Mouse (Mus musculus) spleen, postnatal 14 days (tissue): Measurements from ENCODE around the gene Got2.

Source experiments
- DNase-seq, 2 experiments: peaks; one replicate each; pipeline ENCODE4 v3.0.0; 2021 to 2022; ENCODE audit warnings: low spot score in 2 of 2

Gene Got2

GRCm38 (mm10) chr8:95888285-95889136 is at the start of gene Got2:
Gene Got2, minus strand, starts transcription at chr8:95888547.
- peak; percentile 82 to 87 for DNase-seq

- no peak for DNase-seq
Measured at GRCm38 (mm10) chr8:95932841-95933240, 44.5 kb upstream of the Got2 start.

- no peak for DNase-seq
Measured at GRCm38 (mm10) chr8:95929821-95930220, 41.5 kb upstream of the Got2 start.

- no peak for DNase-seq
Measured at GRCm38 (mm10) chr8:95916106-95916505, 27.8 kb upstream of the Got2 start.

GRCm38 (mm10) chr8:95914905-95915643 is 26.7 kb upstream of the Got2 start:
- peak; percentile 22 to 50 for DNase-seq

DNA sequence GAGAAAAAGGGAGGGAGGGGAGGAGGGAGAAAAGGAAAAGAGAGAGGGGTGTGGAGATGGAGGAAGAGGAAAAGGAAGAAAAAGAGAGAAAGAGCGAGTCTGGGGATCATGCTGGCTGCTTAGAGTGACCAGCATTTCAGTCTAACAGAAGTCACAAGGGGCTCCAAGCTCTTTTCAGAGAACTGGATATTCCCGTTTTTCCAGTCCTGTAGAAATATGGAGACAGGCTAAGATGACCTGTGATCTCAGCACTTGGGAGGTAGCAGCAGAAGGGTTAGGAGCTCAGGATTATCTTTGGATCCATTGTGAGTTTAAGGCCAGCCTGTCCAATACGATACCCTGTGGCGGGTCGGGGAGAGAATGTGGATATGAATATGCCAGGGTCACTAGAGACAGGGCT is 22.9 kb upstream of the Got2 start:
- no peak for DNase-seq

DNA sequence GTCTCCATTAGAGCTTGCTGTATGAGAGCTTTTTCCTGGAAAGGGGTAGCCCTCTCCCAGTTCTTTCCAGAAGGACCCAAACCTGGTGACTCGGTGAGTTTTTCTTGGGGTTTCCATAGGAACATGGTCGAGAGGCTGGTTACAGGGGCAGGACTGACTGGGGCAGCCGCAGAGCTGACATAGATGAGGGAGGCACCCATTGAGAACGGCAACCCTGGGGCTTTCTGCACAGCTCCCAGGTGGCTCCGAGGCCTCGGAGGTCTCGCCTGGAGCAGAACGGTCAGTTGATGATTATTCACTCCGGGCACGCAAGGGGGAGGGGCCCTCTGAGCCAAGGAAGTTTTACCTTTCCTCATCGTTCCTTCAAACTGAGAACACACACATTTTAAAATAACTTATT is 19.5 kb upstream of the Got2 start:
- DNase-seq: no peak

- no peak for DNase-seq
Measured at GRCm38 (mm10) chr8:95906738-95907137, 18.4 kb upstream of the Got2 start.

GRCm38 (mm10) chr8:95901864-95902263 is 13.5 kb upstream of the Got2 start:
- DNase-seq: no peak

- no peak for DNase-seq
Measured at GRCm38 (mm10) chr8:95893701-95894100, 5.4 kb upstream of the Got2 start.

GRCm38 (mm10) chr8:95887578-95888284 is 616 bp downstream of the Got2 start:
- DNase-seq: peak; percentile 36 to 53

DNA sequence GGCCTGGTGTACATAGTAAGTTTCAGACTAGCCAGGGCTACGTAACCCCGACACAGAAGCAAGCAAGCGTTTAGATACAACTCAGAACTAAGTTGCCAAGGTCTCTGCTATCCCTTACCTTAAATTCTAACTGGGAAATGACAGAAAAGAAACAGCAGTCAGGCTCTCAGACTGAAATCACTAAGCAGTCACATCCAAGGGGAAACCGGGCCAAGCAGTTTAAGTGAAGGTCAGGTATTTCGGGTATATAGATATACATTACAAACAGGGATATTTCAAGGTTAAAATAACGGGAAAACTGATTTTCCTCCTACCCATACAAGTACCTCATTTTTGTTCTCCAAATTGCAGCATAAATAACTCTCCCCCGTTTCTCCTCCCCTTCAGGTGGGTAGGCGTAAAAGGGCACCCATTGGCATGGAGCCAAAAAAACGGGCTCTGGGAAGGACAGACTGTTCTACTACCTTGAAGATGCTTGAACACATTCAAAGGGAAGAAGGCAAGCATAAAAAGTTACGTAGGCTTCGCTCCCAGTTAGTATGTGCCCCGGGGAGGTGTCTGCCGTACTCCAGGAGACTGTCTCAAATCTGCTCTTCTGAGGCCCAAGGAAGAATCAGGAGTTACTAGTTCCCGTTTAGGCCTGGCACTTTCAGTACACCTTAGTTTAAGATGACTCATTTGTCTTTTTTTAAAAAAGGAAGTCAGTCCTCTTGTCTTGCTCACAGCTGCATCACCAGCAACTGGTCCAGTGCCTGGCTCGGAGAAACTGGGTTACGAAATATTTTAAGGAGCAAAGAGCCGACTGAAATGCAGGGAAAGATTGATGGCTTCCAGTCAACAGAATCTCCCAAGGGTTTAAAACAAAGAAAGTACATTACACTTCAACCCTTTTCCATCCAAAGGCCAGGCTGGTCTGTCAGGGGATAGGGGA is 1.4 kb downstream of the Got2 start:
- DNase-seq: peak in 1 of 2 experiments; percentile 1

DNA sequence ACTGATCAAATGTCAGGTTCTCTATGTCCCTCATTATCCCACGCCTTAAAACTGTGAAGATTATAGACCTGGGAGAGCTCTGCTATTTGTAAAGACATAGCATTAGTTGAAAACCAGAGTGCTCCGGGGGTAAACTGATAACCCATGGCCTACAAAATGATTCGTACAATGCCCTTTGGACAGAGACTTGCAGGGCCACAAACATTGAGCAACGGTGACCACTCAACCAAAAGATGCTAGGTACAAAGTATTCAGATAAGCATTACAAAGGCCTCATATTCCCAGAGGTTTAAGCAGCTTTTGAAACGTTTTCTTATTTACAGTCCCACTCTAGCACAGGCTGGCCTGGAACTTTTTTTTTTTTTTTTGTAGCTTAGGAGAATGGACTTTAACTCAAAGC is 2.4 kb downstream of the Got2 start:
- no peak for DNase-seq

DNA sequence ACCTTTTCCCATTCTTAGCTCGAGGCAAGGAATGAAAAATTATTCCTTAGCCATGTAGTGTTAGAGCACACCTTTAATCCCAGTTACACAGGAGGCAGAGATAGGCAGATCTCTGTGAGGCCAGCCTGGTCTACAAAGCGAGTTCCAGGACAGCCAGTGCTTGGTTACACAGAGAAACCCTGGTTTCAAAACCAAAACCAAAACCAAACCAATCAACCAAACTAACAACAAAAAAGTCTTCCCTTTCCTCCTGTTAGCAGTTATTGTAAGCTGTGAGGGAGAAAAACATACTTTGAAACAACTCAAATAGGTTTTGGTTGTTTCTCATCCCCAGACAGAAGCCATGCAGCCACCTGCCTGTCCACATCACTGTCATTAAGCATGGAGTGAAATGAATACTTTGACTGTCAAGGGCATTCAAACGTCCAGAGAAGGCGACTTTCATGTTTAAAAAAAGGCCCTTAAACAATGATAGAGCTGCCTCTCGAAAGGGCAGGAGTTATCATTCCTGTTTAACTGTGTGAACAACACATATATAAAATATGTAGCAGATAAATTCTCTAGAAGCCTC is 3.0 kb downstream of the Got2 start:
- no peak for DNase-seq

- no peak for DNase-seq
Measured at GRCm38 (mm10) chr8:95884491-95884890, 3.9 kb downstream of the Got2 start.

GRCm38 (mm10) chr8:95882191-95882590 is 6.2 kb downstream of the Got2 start:
- no peak for DNase-seq

DNA sequence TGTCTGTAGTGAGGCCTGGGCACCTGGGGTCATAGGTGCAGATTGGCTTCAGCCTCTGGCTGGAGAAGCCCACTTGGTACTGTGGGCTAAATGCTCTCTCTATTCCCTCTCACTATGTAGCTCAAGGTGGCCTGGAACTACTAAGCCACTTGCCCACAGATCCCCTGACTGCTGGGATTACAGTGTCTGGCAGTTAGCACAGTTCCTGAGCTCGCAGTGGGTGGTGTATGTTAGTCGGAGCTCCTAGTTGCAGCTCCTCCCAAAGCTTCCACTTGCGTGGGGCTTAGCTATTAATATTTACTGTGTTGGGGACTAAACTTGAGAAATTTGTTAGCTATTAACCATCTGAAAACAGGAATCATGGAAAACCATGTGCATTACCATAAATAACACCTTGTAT is 6.8 kb downstream of the Got2 start:
- no peak for DNase-seq

DNA sequence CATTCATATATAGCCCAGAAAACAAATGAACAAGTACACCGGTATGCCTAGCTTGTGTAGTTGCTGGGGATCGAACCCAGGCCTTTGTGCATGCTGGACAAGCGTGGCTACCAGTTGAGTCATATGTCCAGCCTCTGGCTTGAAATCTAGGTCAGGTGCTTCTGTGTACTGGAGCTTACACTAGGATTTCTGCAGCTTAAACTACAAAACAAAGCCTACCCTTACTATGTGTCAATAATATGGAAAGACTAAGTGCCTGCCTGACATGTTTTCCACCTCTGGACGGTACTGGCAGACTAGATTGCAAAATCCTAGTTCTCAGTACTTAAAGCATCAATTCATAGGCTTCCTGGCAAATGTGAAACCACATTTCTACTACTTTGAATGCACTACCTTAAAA is 8.5 kb downstream of the Got2 start:
- DNase-seq: no peak

DNA sequence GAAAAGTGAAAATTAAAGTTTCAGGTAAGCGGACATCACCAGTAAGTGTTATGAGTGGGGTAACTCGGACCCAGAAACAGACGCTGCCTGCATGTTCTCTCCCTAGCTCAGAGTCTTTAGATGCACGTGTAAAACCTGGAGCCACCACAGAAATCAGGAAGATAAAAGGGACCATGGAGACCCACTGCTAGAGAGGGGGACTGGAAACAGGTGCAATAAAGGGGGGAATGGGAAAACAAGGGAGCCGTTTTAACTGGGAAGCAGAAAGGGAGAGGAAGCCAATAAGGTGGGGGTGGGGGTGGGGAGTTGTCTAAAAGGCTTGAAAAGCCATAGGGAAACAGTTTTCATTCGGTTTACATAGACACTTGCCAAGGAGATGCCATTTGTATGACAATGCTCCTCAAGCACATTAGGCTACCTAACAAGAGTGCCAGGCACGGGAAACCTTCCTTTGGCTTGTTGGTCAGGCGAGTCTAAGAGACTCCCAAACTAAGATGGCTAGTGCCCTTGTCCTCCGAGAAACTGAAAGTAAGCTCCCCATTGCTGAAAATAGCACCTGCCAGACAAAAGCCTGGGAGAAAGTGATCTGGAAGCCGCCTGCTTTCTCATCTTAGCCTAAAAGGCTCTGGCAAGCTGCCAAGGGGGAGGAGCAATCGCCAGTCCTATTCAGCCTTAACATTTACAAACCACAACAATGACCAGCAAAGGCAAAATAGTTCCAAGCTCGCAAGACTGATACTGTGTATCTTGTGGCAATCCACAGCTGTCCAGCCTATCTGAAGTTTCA is 10.0 kb downstream of the Got2 start:
- DNase-seq: peak; percentile 17 to 23

GRCm38 (mm10) chr8:95875270-95875669 is 13.1 kb downstream of the Got2 start:
- DNase-seq: no peak
